Mouse (Mus musculus): ENCODE results near the gene Grcc10. TPM values are rescaled to one million over a fixed set of nuclear protein-coding genes. Genes with fewer than 3 reads are reported as not detected.
A peak's percentile ranks its signal among the peaks of the same experiment; 100 is the strongest.

Grcc10 gene
- polyA plus RNA-seq (2016; fragmentation: Nextera tagmentation; extraction: Ambion mirVana): 479 and 511 TPM in 2 replicates

GRCm38 (mm10) chr6:124740888-124741761, at the start of gene Grcc10:
Gene Grcc10 (minus strand): TSS chr6:124741374.
- Histone ChIP-seq H3K9ac (replicated peaks) (peak within 1 kb of the TSS; percentile 90), H3K4me1 (replicated peaks) (peaks cover 36% of the 10 kb centered on the region), H3K27me3 (no peaks in the 10 kb centered on the region), H3K4me3 (replicated peaks) (peak within 1 kb of the TSS; percentile 57), H3K36me3 (peaks cover 39% of the 10 kb centered on the region), H3K9me3 (no peaks in the 10 kb centered on the region), H3K4me2 (peak within 1 kb of the TSS; percentile 73), H3K27ac (peak within 1 kb of the TSS; percentile 100)
- WGBS: under 1% methylated on average over 41 of the region's 41 CpGs
- peak; percentile 66 for ATAC-seq (ENCODE audit: insufficient number of reproducible peaks, insufficient read depth, low FRiP score, low TSS enrichment, low read depth)

GRCm38 (mm10) chr6:124790121-124790520, 48.9 kb upstream of the Grcc10 start:
- Histone ChIP-seq H3K4me1 (replicated peaks) (no peaks in the 10 kb centered on the region), H3K27me3 (no peaks in the 10 kb centered on the region), H3K9ac (replicated peaks) (no peak overlapping the region), H3K9me3 (no peaks in the 10 kb centered on the region), H3K4me2 (no peak overlapping the region), H3K4me3 (replicated peaks) (no peak overlapping the region), H3K27ac (no peak overlapping the region), H3K36me3 (no peaks in the 10 kb centered on the region)
- no peak for ATAC-seq (ENCODE audit: insufficient number of reproducible peaks, insufficient read depth, low FRiP score, low TSS enrichment, low read depth)
- 68% methylated on average over 4 of the region's 4 CpGs for WGBS

- no peaks in the 10 kb centered on the region for H3K4me1 ChIP-seq (replicated peaks)
- H3K27ac ChIP-seq: no peak overlapping the region
- no peaks in the 10 kb centered on the region for H3K9me3 ChIP-seq
- no peak overlapping the region for H3K4me3 ChIP-seq (replicated peaks)
- H3K4me2 ChIP-seq: no peak overlapping the region
- no peak overlapping the region for H3K9ac ChIP-seq (replicated peaks)
- H3K36me3 ChIP-seq: no peaks in the 10 kb centered on the region
- H3K27me3 ChIP-seq: no peaks in the 10 kb centered on the region
- 94% methylated on average over 4 of the region's 4 CpGs for WGBS
- no peak for ATAC-seq (ENCODE audit: insufficient number of reproducible peaks, insufficient read depth, low FRiP score, low TSS enrichment, low read depth)
Measured at GRCm38 (mm10) chr6:124789519-124789918, 48.3 kb upstream of the Grcc10 start.

GRCm38 (mm10) chr6:124787722-124788121, 46.5 kb upstream of the Grcc10 start:
- Histone ChIP-seq H3K4me1 (replicated peaks) (peaks cover under 1% of the 10 kb centered on the region; the same call in 1 of the 2 replicates), H3K9ac (replicated peaks) (no peak overlapping the region), H3K36me3 (no peaks in the 10 kb centered on the region), H3K27me3 (no peaks in the 10 kb centered on the region), H3K4me2 (no peak overlapping the region), H3K9me3 (no peaks in the 10 kb centered on the region), H3K4me3 (replicated peaks) (no peak overlapping the region), H3K27ac (no peak overlapping the region)
- ATAC-seq (ENCODE audit: insufficient number of reproducible peaks, insufficient read depth, low FRiP score, low TSS enrichment, low read depth): no peak
- WGBS: 75% methylated on average over 10 of the region's 10 CpGs

- Histone ChIP-seq H3K4me2 (no peak overlapping the region), H3K4me3 (replicated peaks) (no peak overlapping the region), H3K4me1 (replicated peaks) (peaks cover 6% of the 10 kb centered on the region), H3K36me3 (no peaks in the 10 kb centered on the region), H3K9ac (replicated peaks) (no peak overlapping the region), H3K27ac (no peak overlapping the region), H3K27me3 (no peaks in the 10 kb centered on the region), H3K9me3 (no peaks in the 10 kb centered on the region)
- 57% methylated on average over 8 of the region's 8 CpGs for WGBS
- ATAC-seq (ENCODE audit: insufficient number of reproducible peaks, insufficient read depth, low FRiP score, low TSS enrichment, low read depth): no peak
Measured at GRCm38 (mm10) chr6:124786756-124787420, 45.7 kb upstream of the Grcc10 start.

- peak overlapping the region; percentile 21; the same call in 1 of the 2 replicates for H3K4me2 ChIP-seq
- no peak overlapping the region for H3K9ac ChIP-seq (replicated peaks)
- H3K4me1 ChIP-seq (replicated peaks): peaks cover 14% of the 10 kb centered on the region
- 0 out of 2 replicates have a peak overlapping the region, but pooled peaks have one; percentile 8 for H3K4me3 ChIP-seq (replicated peaks)
- peak overlapping the region; percentile 42; the same call in 1 of the 2 replicates for H3K27ac ChIP-seq
- H3K9me3 ChIP-seq: no peaks in the 10 kb centered on the region
- ATAC-seq (ENCODE audit: insufficient number of reproducible peaks, insufficient read depth, low FRiP score, low TSS enrichment, low read depth): no peak
- 20% methylated on average over 6 of the region's 6 CpGs for WGBS
- no peaks in the 10 kb centered on the region for H3K36me3 ChIP-seq
- H3K27me3 ChIP-seq: peaks cover 15% of the 10 kb centered on the region
Measured at GRCm38 (mm10) chr6:124782436-124782835, 41.3 kb upstream of the Grcc10 start.

- Histone ChIP-seq H3K4me2 (0 out of 2 replicates have a peak overlapping the region, but pooled peaks have one; percentile 64), H3K4me3 (replicated peaks) (no peak overlapping the region), H3K4me1 (replicated peaks) (peaks cover 14% of the 10 kb centered on the region), H3K9ac (replicated peaks) (no peak overlapping the region), H3K27ac (no peak overlapping the region), H3K27me3 (peaks cover 15% of the 10 kb centered on the region), H3K36me3 (no peaks in the 10 kb centered on the region), H3K9me3 (no peaks in the 10 kb centered on the region)
- ATAC-seq (ENCODE audit: insufficient number of reproducible peaks, insufficient read depth, low FRiP score, low TSS enrichment, low read depth): no peak
- WGBS: 90% methylated on average over 7 of the region's 7 CpGs
Measured at GRCm38 (mm10) chr6:124780917-124781316, 39.7 kb upstream of the Grcc10 start.

GRCm38 (mm10) chr6:124779984-124780416, 38.8 kb upstream of the Grcc10 start:
- Histone ChIP-seq H3K4me2 (peak overlapping the region; percentile 64), H3K36me3 (no peaks in the 10 kb centered on the region), H3K4me1 (replicated peaks) (peaks cover 14% of the 10 kb centered on the region), H3K27me3 (peaks cover 15% of the 10 kb centered on the region), H3K4me3 (replicated peaks) (peak overlapping the region; percentile 41), H3K27ac (no peak overlapping the region), H3K9me3 (no peaks in the 10 kb centered on the region), H3K9ac (replicated peaks) (no peak overlapping the region; the same call in 1 of the 2 replicates)
- no peak for ATAC-seq (ENCODE audit: insufficient number of reproducible peaks, insufficient read depth, low FRiP score, low TSS enrichment, low read depth)
- 6% methylated on average over 10 of the region's 10 CpGs for WGBS

- H3K9me3 ChIP-seq: no peaks in the 10 kb centered on the region
- peak within 1 kb of the TSS; percentile 64 for H3K4me2 ChIP-seq
- peaks cover 15% of the 10 kb centered on the region for H3K27me3 ChIP-seq
- H3K4me1 ChIP-seq (replicated peaks): peaks cover 14% of the 10 kb centered on the region
- H3K36me3 ChIP-seq: no peaks in the 10 kb centered on the region
- H3K4me3 ChIP-seq (replicated peaks): peak within 1 kb of the TSS; percentile 41
- peak; percentile 54; the same call in 1 of the 2 replicates for ATAC-seq (ENCODE audit: insufficient number of reproducible peaks, insufficient read depth, low FRiP score, low TSS enrichment, low read depth)
- H3K27ac ChIP-seq: 0 out of 2 replicates have a peak within 1 kb of the TSS, but pooled peaks have one; percentile 12
- 4% methylated on average over 23 of the region's 23 CpGs for WGBS
- H3K9ac ChIP-seq (replicated peaks): no peak within 1 kb of the TSS; the same call in 1 of the 2 replicates
Measured at GRCm38 (mm10) chr6:124779222-124779983, 38.2 kb upstream of the Grcc10 start, which contains the start of gene Lrrc23. Gene Lrrc23 (minus strand): TSS chr6:124779727.

GRCm38 (mm10) chr6:124770511-124770910, 29.3 kb upstream of the Grcc10 start:
- WGBS: 84% methylated on average over 15 of the region's 15 CpGs
- Histone ChIP-seq H3K27me3 (peaks cover 53% of the 10 kb centered on the region), H3K9ac (replicated peaks) (no peak overlapping the region), H3K27ac (no peak overlapping the region), H3K9me3 (no peaks in the 10 kb centered on the region), H3K4me3 (replicated peaks) (no peak overlapping the region), H3K4me2 (no peak overlapping the region), H3K4me1 (replicated peaks) (peaks cover 30% of the 10 kb centered on the region), H3K36me3 (no peaks in the 10 kb centered on the region)
- no peak for ATAC-seq (ENCODE audit: insufficient number of reproducible peaks, insufficient read depth, low FRiP score, low TSS enrichment, low read depth)

All from limb, embryonic 12.5 days (tissue).